Mouse (Mus musculus): ENCODE data around the gene F13a1. TPM values are rescaled to one million over a fixed set of nuclear protein-coding genes. Genes with fewer than 3 reads are reported as not detected.

The F13a1 gene
- polyA plus RNA-seq, 1 experiment, result 1.5 TPM

- WGBS, result 72% methylated on average over 3 of the region's 3 CpGs
- H3K4me1 ChIP-seq (ENCODE audit: control insufficient read depth, insufficient read depth, low read length), result no peaks in the 10 kb centered on the region
- H3K27ac ChIP-seq (ENCODE audit: insufficient read depth, low read depth, low read length), result no peak overlapping the region
- no peaks in the 10 kb centered on the region for H3K36me3 ChIP-seq (ENCODE audit: control insufficient read depth, insufficient read depth, low read length)
- no peak overlapping the region for H3K4me3 ChIP-seq (ENCODE audit: insufficient read depth, low read depth, low read length)
- H3K27me3 ChIP-seq (replicated peaks; ENCODE audit: control insufficient read depth, insufficient read depth, low read length), result no peaks in the 10 kb centered on the region
- no peak for DNase-seq
- TF ChIP-seq POLR2A (IDR thresholded peaks at IDR 0.05; ENCODE audit: low read depth, low read length) (no peak), CTCF (conservative IDR thresholded peaks at IDR 0.05; ENCODE audit: insufficient read depth, insufficient read length, low read depth, low read length) (no peak)
These were observed 91.0 kb downstream of the F13a1 start for GRCm38 (mm10) chr13:36958996-36959395.

DNA sequence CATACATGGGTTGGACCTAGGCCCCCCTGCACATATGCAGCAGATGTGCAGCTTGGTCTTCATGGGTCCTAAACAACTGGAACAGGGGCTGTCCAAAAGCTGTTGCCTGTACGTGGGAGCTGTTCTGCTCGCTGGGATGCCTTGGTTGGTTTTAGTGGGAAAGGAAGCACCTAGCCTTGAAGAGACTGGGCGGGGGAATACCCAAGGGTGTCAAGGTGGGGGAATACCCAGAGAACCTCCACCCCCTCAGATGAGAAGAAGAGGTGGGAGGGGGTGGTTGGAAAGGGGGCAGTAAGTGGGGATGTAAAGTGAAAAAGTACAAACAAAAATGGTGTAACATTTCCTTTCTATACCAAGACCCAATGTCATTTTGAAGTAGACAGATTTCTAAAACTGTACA lies 95.1 kb downstream of the F13a1 start:
- Histone ChIP-seq H3K27ac (ENCODE audit: insufficient read depth, low read depth, low read length) (no peak overlapping the region), H3K4me3 (ENCODE audit: insufficient read depth, low read depth, low read length) (no peak overlapping the region), H3K4me1 (ENCODE audit: control insufficient read depth, insufficient read depth, low read length) (no peaks in the 10 kb centered on the region), H3K36me3 (ENCODE audit: control insufficient read depth, insufficient read depth, low read length) (no peaks in the 10 kb centered on the region), H3K27me3 (replicated peaks; ENCODE audit: control insufficient read depth, insufficient read depth, low read length) (no peaks in the 10 kb centered on the region)
- DNase-seq, result no peak
- WGBS, result 88% methylated on average over 3 of the region's 3 CpGs
- TF ChIP-seq POLR2A (IDR thresholded peaks at IDR 0.05; ENCODE audit: low read depth, low read length), result no peak
- TF ChIP-seq CTCF (conservative IDR thresholded peaks at IDR 0.05; ENCODE audit: insufficient read depth, insufficient read length, low read depth, low read length), result no peak

- no peak for TF ChIP-seq POLR2A (IDR thresholded peaks at IDR 0.05; ENCODE audit: low read depth, low read length)
- TF ChIP-seq CTCF (conservative IDR thresholded peaks at IDR 0.05; ENCODE audit: insufficient read depth, insufficient read length, low read depth, low read length), result no peak
- H3K4me1 ChIP-seq (ENCODE audit: control insufficient read depth, insufficient read depth, low read length), result no peaks in the 10 kb centered on the region
- DNase-seq, result no peak
- H3K27ac ChIP-seq (ENCODE audit: insufficient read depth, low read depth, low read length), result no peak overlapping the region
- no peaks in the 10 kb centered on the region for H3K36me3 ChIP-seq (ENCODE audit: control insufficient read depth, insufficient read depth, low read length)
- H3K4me3 ChIP-seq (ENCODE audit: insufficient read depth, low read depth, low read length), result no peak overlapping the region
- H3K27me3 ChIP-seq (replicated peaks; ENCODE audit: control insufficient read depth, insufficient read depth, low read length), result no peaks in the 10 kb centered on the region
These were observed 96.4 kb downstream of the F13a1 start for GRCm38 (mm10) chr13:36953676-36954075.

- Histone ChIP-seq H3K36me3 (ENCODE audit: control insufficient read depth, insufficient read depth, low read length) (no peaks in the 10 kb centered on the region), H3K27ac (ENCODE audit: insufficient read depth, low read depth, low read length) (no peak overlapping the region), H3K4me1 (ENCODE audit: control insufficient read depth, insufficient read depth, low read length) (no peaks in the 10 kb centered on the region), H3K4me3 (ENCODE audit: insufficient read depth, low read depth, low read length) (no peak overlapping the region), H3K27me3 (replicated peaks; ENCODE audit: control insufficient read depth, insufficient read depth, low read length) (no peaks in the 10 kb centered on the region)
- DNase-seq, result no peak
- WGBS, result 93% methylated on average over 3 of the region's 3 CpGs
- TF ChIP-seq POLR2A (IDR thresholded peaks at IDR 0.05; ENCODE audit: low read depth, low read length) (no peak), CTCF (conservative IDR thresholded peaks at IDR 0.05; ENCODE audit: insufficient read depth, insufficient read length, low read depth, low read length) (no peak)
These were observed 108.2 kb downstream of the F13a1 start for GRCm38 (mm10) chr13:36941891-36942290.

- Histone ChIP-seq H3K4me1 (ENCODE audit: control insufficient read depth, insufficient read depth, low read length) (0 out of 2 replicates have a peak, but pooled peaks cover 4% of the 10 kb centered on the region), H3K36me3 (ENCODE audit: control insufficient read depth, insufficient read depth, low read length) (no peaks in the 10 kb centered on the region), H3K27ac (ENCODE audit: insufficient read depth, low read depth, low read length) (no peak overlapping the region), H3K4me3 (ENCODE audit: insufficient read depth, low read depth, low read length) (no peak overlapping the region), H3K27me3 (replicated peaks; ENCODE audit: control insufficient read depth, insufficient read depth, low read length) (no peaks in the 10 kb centered on the region; the same call in 1 of the 2 replicates)
- 84% methylated on average over 9 of the region's 9 CpGs for WGBS
- TF ChIP-seq CTCF (conservative IDR thresholded peaks at IDR 0.05; ENCODE audit: insufficient read depth, insufficient read length, low read depth, low read length) (no peak), POLR2A (IDR thresholded peaks at IDR 0.05; ENCODE audit: low read depth, low read length) (no peak)
- DNase-seq, result no peak
These were observed 118.0 kb downstream of the F13a1 start for GRCm38 (mm10) chr13:36932066-36932465.

GRCm38 (mm10) chr13:36919737-36920136 lies 130.3 kb downstream of the F13a1 start:
- no peak overlapping the region for H3K4me3 ChIP-seq (ENCODE audit: insufficient read depth, low read depth, low read length)
- H3K36me3 ChIP-seq (ENCODE audit: control insufficient read depth, insufficient read depth, low read length), result no peaks in the 10 kb centered on the region
- 72% methylated on average over 4 of the region's 4 CpGs for WGBS
- TF ChIP-seq POLR2A (IDR thresholded peaks at IDR 0.05; ENCODE audit: low read depth, low read length) (no peak), CTCF (conservative IDR thresholded peaks at IDR 0.05; ENCODE audit: insufficient read depth, insufficient read length, low read depth, low read length) (no peak)
- no peaks in the 10 kb centered on the region for H3K4me1 ChIP-seq (ENCODE audit: control insufficient read depth, insufficient read depth, low read length)
- H3K27ac ChIP-seq (ENCODE audit: insufficient read depth, low read depth, low read length), result no peak overlapping the region
- DNase-seq, result no peak
- H3K27me3 ChIP-seq (replicated peaks; ENCODE audit: control insufficient read depth, insufficient read depth, low read length), result no peaks in the 10 kb centered on the region

DNA sequence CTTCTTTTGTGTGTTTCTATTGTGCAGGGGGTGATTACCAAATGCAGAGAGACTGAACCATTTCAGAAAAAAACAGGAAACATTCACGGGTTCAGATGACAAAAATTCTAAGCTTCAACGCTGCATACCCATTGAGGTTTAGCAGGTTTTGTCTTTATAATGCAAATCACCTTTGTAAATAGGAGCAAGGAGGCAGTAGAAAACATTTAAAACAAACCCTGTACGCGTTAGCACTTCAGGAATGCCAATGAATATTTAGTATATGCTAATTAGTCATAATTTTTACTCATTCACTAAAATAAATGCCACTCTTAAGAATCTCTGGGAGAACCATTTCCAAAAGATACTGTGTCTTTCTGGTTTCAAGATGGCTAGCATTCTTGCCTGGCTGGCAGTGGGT lies 146.2 kb downstream of the F13a1 start:
- no peak for TF ChIP-seq POLR2A (IDR thresholded peaks at IDR 0.05; ENCODE audit: low read depth, low read length)
- TF ChIP-seq CTCF (conservative IDR thresholded peaks at IDR 0.05; ENCODE audit: insufficient read depth, insufficient read length, low read depth, low read length), result no peak
- H3K36me3 ChIP-seq (ENCODE audit: control insufficient read depth, insufficient read depth, low read length), result no peaks in the 10 kb centered on the region
- H3K4me1 ChIP-seq (ENCODE audit: control insufficient read depth, insufficient read depth, low read length), result no peaks in the 10 kb centered on the region
- H3K27ac ChIP-seq (ENCODE audit: insufficient read depth, low read depth, low read length), result no peak overlapping the region
- WGBS, result 44% methylated on average over 4 of the region's 4 CpGs
- no peaks in the 10 kb centered on the region for H3K27me3 ChIP-seq (replicated peaks; ENCODE audit: control insufficient read depth, insufficient read depth, low read length)
- DNase-seq, result no peak
- no peak overlapping the region for H3K4me3 ChIP-seq (ENCODE audit: insufficient read depth, low read depth, low read length)

- Histone ChIP-seq H3K27me3 (replicated peaks; ENCODE audit: control insufficient read depth, insufficient read depth, low read length) (no peaks in the 10 kb centered on the region), H3K27ac (ENCODE audit: insufficient read depth, low read depth, low read length) (no peak overlapping the region), H3K4me3 (ENCODE audit: insufficient read depth, low read depth, low read length) (no peak overlapping the region), H3K4me1 (ENCODE audit: control insufficient read depth, insufficient read depth, low read length) (no peaks in the 10 kb centered on the region), H3K36me3 (ENCODE audit: control insufficient read depth, insufficient read depth, low read length) (no peaks in the 10 kb centered on the region)
- TF ChIP-seq CTCF (conservative IDR thresholded peaks at IDR 0.05; ENCODE audit: insufficient read depth, insufficient read length, low read depth, low read length), result no peak
- no peak for TF ChIP-seq POLR2A (IDR thresholded peaks at IDR 0.05; ENCODE audit: low read depth, low read length)
- no peak for DNase-seq
- 54% methylated on average over 1 of the region's 1 CpGs for WGBS
These were observed 146.6 kb downstream of the F13a1 start for GRCm38 (mm10) chr13:36903447-36903846.
